Mouse (Mus musculus) cerebellum, postnatal 25 days (tissue): ENCODE results near the gene Ywhah.

Experiments
- DNase-seq, 2 experiments: peaks; one replicate each; pipeline ENCODE4 v3.0.0; 2021; ENCODE audit warnings: mixed read lengths in 2 of 2

Gene Ywhah

DNA sequence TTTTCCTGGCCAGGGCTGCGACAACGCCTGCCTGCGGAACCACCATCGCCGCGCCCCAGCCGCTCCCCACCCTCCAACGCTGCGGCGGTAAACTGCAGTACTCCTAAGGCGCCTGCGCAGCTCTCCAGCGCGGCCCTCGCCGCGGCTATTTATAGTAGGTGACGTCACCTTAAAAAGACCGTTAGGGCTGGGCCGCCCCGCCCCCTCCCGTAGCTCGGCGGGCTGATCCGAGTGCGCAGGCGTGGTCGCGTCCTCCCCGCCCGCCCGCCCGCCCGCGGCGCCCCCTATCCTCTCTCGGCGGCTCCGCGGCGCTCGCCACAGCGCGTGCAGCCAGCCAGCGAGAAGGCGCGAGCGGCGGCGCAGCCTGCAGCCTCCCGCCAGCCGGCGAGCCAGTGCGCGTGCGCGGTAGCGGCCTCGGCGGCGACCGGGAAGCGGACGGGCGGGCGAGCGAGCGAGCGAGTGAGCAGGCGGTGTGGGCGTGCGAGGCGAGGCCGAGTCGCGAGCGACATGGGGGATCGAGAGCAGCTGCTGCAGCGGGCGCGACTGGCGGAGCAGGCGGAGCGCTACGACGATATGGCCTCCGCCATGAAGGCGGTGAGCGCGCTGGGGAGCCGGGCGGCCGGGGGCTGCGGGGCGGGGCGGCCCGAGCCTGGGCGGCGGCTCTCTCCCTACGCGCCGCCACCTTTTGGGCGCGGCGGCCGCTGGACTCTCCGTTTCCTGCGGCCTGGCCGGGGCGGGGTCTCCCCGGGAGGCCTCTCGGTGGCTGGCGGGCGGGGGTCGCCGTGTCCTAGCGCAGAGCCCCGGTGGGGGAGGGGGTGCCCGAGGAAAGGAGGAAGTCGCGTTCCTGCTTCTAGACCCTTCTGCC lies at the start of gene Ywhah:
Gene Ywhah, plus strand, starts transcription at position 256 of the 865 bp plus-strand sequence.
- DNase-seq = peak; percentile 98 to 99

DNA sequence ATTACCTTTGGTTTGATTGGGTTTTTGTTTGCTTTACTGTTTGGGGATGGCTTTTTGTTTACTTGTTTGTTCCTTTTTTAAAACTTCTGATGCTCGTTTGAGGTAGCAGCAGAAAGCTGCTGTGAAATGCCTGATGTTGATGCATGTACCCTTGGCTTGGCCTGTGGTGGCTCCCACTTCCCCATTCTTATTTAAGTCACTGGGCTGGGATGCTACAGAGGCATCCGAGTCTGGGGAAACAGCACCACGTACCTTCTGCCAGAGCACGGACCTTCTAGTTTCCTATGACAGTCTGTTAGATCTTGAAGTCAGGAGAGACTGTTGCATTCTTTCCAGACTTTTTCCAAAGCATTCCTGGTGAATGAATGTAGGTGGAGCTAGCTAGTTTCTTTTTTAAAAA lies 42.1 kb upstream of the Ywhah start:
- DNase-seq = no peak

DNA sequence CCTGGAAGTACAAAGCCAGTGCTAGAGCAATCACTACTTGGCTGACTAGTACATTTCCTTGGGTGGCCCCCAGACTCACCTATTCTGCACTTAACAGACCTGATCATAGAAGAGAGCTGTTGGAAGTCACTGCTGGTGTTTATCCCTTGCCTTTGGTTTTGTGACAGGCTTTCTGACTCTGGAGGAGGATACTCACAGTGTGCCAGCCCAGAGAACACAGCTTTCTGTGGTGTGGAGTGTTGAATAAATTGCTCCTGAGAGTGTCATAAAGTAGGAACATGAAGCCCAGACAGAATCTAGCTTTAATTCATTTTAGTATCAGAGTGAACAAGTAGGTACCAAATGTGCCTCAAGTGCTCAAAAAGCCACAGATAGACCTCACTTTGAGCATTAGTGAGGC lies 41.4 kb upstream of the Ywhah start:
- no peak for DNase-seq

DNA sequence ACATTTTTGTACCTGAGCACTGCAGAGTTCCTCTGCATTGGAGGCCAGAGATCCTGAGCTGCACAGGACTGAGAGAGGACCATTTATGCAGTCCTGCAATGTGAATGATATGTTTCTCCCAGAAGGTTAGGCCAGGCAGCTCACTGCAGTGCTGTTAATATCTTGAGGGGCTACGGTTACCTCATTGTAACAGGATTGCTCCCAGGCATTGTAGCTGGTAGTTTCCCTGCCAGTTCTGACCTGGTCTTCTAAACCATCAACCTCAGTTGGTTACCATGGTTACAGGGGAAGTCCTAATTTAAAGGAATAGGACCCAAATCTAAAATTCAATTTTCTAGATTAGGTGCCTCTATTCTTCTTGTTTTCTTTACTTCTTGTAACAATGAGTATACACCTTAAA lies 33.2 kb upstream of the Ywhah start:
- no peak for DNase-seq

DNA sequence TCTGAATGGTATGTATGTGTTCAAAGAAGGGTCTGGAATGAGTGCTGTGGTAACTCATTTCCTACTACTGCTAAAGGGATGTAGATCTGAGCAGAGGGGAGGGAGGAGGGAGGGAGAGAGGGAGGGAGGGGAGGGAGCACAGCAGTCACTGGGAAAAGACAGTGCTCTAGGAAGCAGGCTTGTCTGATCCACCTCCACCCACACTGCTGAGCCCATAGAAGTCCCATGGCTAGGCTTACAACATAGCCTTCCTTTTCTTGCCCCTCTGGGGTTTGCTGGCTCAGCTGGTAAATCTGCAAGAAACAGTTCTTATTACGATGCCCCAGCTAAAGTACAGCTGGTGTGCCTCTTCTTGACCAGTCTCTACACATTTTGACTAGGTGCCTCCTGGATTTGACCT lies 30.7 kb upstream of the Ywhah start:
- DNase-seq = no peak

DNA sequence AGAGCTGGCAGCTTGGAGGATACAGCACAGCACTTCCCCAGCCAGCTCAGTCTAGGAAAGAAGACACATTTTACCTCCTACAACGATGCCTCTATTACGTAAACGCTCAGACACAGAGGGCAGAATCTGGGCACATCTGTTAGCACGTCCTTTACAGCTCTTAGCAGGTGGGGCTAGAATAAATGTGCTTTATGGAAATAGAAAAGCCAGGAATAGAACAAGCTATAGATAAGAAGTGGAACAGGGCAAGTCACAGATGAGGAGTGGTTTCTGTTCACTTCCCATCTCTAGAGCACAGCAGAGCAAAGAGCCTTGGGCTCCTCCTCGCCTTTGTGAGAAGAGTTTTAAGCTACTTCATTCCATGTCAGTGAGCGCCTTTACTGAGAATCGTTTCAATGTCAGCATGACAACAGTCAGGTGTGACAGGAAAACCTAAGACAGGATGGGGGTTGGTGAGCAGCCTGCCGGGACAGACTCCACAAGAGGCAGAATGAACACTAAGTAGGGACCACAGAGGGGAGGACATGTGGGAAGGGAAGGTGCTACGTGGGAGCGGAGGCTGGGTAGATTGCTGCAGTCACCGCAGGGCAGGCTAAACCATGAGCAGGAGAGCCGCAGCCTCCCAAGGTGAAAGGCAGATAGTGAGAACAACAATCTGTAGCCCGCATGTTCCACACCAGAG lies 28.5 kb upstream of the Ywhah start:
- DNase-seq = no peak

DNA sequence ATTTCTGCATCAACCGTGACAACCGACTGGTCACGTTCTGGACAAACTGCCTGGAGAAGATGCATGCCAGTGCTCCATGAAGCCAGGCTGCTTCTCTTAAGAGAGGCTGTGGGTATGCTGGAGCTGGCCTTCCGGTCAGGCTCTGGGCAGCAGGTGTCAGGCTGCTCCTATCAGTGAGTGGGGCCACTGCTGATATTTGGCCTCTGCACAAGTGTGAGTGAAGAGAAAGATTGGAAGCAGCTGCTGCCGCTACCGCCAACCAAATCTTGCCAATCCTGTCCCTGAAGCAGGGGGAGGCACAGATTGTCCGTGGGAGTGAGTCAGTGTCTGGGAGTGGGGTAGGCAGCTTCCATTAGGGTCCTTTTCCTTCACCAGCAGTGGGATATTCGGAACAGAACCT lies 27.5 kb upstream of the Ywhah start:
- peak; percentile 65 to 77 for DNase-seq

DNA sequence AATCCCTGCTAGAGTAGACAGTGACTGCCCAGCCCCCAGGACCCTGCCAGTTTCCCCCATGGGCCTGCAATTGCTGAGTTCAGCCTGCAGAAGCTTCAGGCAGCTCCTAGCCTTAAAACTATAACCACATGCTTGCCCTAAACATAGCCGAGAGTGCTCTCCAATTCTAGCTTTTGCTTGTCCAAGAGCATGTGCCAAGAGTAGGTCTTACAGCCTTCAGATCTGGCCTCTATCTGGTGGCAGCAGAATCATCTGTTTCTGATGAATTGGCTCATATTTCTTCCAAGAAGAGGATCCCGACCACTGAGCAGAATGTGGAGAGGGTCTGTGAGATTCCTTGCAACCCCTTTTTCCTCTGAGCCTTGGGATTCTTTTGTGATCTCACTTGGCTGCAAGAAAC lies 24.1 kb upstream of the Ywhah start:
- DNase-seq = no peak

DNA sequence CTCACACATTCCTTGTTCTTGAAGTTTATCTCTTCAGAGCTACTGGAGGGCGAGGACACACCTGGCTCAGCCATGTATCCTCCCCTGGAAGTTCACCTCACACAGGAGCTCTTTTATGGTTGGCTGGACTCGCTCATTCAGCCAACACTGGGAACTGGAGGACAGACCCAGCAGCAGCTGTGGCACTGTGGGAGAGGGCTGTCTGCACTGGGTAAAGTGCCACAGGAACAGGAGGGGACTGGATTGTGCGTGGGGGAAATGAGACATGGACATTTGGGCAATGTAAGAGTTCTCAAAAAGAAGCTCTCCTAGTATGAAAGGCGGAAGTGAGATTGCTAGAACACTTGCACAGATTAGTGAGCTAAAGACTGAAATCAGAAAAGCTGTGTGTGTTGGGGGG lies 22.9 kb upstream of the Ywhah start:
- no peak for DNase-seq

DNA sequence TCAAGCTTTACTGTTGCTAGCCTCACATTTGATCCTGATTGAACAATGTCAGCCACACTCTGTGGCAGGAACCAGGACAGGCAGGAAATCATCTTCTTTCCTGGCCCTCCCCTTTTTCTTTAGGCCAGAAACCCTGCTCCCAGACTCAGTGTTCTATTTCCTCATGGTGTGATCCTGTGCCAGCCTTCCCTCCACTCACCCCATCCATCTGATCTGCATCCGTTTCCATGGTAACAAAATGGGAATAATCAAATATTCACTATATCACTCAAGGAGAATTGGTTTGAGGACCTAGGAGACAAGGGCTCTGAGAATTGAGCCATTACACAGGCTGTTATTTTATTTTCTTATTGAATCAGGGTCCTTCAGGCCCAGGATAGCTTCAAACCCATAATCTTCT lies 22.1 kb upstream of the Ywhah start:
- DNase-seq = no peak

DNA sequence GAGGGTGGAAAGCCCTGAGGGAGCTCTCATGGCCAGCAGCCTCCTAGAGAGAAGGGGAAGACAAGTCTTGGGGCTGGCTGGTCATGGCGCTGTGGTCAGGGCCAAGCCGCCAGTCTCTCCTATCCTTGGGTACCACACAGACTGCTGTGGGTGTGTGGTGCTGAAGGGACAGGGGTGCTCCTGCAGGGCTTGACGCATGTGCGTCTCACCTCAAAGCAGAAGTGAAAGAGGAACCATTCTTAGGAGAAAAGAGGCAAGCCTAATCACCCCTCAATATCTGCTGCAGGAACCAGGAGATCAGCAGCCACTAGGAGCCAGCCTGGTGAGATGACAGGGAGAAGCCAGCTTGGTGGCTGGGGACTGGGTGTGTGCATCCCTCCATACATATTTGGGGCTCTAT lies 20.9 kb upstream of the Ywhah start:
- no peak for DNase-seq

DNA sequence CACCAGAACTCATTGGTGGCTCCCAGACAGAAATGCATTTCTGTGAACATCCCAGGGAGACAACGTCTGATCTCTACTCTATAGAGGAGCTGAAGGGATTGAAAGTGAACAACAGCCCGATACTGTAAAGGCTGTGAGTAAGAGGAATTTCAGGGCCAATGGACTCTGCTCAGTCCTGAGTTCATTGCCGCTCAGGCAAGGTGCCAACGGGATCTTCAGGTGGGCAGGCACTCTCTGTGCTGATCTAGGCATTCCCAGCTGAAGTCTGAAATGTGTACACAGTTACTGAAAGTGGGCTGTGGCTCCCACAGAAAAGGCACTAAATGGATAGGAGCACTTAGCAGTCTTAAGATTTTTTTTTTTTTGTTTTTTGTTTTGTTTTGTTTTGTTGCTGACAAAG lies 19.8 kb upstream of the Ywhah start:
- no peak for DNase-seq

DNA sequence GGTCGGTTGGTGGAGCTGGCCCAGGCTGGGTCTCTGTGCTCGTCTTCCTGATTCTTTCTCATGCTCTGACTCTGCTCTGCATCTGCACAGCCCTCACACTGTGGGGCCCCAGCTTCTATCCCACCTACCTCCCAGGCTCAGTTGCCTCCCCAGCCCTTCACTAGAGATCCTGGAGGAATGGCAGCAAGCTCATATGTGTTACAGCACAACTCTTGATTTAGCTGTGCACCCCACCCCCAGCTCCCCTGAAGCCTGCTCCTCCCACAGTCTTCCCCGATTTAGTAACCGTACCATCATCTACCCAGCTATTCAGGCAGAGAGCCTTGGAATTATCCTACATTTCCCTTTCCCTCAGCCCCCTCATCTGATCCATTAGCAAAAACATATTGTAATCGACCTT lies 17.5 kb upstream of the Ywhah start:
- no peak for DNase-seq

DNA sequence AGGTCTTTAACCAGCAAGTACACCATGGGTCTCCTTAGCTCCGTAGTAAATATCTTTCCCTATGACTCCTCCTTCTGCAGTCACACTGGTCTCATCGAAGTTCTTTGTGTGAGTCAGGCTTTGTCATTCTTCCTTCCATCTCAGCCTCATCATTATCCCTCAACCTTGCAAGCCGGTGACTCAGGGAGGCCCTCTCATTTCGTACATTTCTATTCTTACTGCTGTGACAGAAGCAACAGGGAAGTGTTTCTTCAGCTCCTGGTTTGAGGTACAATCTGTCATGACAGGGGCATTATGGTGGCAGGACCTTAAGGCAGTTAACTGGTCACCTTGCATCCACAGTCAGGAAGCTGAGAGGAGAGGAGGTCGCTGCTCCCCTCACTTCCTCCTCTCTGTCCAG lies 15.8 kb upstream of the Ywhah start:
- no peak for DNase-seq

DNA sequence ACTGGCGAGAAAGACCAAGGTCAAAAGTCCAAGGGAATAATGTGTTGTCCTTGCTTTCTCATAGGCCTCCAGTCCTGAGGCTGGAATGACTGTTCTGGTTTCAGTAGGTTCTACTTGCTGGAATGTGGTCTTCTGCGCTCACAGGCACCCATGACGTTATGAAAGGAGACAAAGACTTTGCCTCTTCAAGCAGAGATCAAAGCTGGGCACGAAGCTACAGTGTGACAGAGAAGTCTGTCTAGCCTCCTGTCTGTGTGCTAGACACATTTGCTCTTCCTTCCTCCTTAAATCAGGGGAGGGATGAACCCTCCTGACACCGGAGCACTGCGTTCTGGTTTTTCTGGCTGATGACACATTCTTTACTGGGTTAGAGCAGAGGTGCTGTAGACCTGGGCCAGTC lies 15.1 kb upstream of the Ywhah start:
- DNase-seq = no peak

DNA sequence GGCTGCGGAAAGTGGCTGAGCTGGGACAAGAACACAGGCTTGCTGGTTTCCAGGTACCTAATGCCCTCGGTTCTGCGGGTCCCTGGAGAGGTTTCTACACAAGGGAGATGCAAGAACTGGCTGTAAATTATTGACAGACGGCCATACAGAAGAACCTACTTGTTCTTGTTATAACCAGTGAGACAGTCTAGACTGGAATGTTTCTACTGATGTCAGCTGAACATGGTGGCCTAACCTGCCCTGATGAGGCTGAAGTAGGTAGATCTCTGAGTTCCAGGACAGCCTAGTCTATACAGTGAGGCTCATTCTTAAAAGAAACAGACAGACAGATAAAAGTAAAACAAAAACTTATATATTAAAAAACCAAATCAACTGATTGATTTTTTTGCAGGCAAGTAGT lies 14.5 kb upstream of the Ywhah start:
- DNase-seq = no peak

DNA sequence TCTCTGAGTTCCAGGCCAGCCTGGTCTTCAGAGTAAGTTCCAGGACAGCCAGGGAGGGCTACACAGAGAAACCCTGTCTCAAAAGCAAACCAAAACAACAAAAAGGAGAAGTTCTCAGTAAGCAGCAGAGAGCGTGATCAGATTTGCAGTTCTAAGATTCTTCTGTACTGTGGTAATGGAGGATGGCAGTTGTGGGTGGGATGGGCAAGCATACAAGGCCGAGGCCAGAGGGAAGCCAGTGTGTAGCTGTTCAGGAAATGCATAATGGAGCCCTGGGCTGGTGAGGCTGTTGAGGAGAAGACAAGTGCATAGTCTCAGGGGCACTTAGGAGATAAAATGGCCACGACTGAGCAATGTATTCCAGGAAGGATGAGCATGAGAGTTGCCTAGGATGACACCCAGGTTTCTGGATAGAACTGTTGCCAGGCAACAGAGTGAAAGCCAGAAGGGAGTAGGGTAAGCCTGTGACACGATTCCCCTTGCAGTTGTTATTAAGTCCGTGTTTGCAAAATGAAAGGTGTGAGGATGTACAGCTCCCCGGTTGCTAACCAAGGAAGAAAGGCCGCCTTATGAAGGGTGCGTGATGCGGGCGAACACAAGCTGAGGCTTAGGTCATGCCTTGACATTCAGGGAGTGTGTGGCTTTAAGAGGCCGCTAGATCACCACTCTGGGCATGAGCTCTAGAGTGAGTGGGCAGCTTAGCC lies 13.0 kb upstream of the Ywhah start:
- DNase-seq = no peak

DNA sequence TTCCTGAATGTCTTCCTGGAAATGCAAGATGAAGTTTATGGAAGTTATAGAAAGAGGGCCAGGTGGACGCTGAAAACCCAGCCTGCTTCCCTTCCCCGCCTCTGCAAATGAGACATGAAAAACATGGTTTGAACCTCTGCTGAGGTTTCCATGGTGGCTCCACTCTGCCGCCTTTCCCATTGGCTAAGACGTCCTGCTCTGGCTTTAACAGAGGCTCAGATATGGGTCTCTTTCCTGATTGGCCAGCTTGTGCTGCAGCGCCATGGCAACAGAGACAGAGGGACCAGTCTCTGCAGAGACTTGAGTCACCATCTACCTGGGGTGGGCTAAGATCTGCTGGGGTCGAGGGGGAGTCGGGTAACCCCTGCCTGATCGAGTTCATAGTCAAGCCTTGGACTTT lies 11.9 kb upstream of the Ywhah start:
- no peak for DNase-seq

DNA sequence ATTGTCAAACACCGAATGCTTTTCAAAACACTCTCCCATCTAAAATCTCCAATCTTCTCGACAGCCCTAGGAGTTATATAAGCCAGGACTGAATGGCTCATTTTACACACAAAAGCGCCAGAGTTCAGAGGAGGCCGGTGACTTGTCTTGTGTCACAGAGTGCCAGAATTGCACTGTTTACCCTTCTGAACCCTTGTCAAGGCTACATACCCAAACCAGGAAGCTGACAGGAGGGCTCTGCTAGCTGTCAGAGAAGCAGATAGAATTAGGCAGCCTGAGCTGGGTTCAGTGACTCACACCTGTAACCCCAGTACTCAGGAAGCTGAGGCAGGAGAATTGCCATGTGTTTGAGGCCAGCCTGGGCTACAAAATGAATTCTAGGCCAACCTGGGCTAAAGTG lies 11.2 kb upstream of the Ywhah start:
- no peak for DNase-seq

DNA sequence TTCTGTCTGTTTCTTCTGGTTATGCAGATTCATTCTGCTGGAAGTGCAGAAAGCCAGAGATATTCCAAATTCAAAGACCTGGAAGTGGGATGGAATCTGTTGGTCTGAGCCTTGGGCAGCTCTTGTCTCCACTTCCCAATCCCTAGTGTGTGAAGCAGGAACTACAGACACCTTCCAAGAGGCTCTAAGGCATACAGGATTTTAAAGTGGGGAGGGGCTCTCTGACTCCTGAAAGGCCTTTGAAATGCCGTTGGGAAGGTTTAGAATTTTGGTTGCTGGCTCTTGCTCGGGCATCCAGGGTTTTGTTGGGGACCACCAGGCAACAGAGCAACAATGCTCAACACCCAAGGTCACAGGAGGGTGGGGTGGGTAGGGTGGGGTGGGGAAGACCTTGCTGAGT lies 9.3 kb upstream of the Ywhah start:
- no peak for DNase-seq

DNA sequence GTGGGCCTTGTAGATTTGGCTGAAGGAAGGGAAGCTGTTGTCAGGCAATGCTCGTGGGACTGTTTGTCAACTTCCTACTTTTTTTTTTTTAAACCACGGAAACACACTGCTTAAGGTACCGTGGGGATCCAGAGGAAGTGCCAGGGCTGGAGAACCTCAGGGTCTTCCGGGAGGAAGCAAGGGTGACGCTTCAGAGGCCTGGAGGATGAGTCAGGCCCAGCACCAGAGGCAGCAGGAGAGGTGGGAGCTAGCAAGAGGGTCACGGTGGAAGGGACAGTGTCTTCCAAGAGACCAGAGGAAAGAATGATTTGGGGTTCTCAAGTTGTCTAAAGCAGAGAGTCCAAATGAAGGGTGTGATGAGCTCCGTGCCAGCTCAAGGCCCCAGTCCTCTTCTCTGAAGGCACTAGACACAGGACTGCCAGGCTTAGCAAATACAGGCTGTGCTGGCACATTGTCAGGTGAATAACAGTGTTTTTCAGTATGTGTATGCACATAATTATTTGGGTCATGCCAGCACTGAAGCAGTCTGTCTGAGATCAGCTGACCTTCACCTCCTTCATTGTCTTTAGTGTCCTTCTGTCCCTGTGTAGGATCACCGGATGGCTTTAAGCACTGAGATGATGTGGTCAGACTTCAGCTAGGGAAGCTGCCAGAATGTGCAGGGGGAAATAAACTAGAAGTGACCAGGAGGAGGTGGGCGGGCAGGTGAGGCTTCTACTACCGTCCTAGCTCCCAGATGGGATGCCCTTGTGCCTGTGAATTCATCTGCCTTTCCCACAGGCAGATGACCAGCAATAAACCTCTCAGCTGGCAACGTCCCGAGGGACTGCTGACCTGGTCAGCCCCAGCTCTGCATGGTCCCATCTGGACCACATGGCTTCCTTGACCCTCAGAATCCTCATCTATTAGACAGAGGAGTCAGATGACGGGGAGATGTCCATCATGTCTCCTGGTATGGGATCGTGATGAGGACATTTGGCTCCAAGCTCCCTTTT lies 8.5 kb upstream of the Ywhah start:
- peak in 1 of 2 experiments; percentile 37 for DNase-seq
